Comparison of ENCODE assay signal across 12 mouse cellular contexts in genomic region chr1:52463305-52463704, GRCm38 (mm10).
"Had no signal": no experiment of that assay in that cellular context is flagged by ENCODE, and none has a peak within 500 bp of the region (broad histone marks: within the 10 kb centered on the region; RNA-seq: fewer than 3 reads in every experiment).

No protein-coding gene starts in this region.

- H3K9me3 ChIP-seq: limb, embryonic 13.5 days; midbrain, embryonic 12.5 days; stomach, embryonic 15.5 days had no signal

- H3K36me3 ChIP-seq: midbrain, embryonic 12.5 days had no signal

- H3K4me3 ChIP-seq: limb, embryonic 13.5 days; midbrain, embryonic 12.5 days; stomach, embryonic 15.5 days had no signal

- H3K27me3 ChIP-seq: limb, embryonic 13.5 days; midbrain, embryonic 12.5 days; stomach, embryonic 15.5 days had no signal

- H3K4me2 ChIP-seq: limb, embryonic 13.5 days; midbrain, embryonic 12.5 days; stomach, embryonic 15.5 days had no signal

- DNase-seq: kidney, adult 8-10 months; kidney, postnatal 25 days; left cerebral cortex, postnatal 4 days; lung, adult 18-20 months; lung, postnatal 36 days; right cerebral cortex, postnatal 14 days; thymus, adult 2 months; thymus, postnatal 25 days had no signal

- H3K4me1 ChIP-seq: limb, embryonic 13.5 days; midbrain, embryonic 12.5 days; stomach, embryonic 15.5 days had no signal

- H3K9ac ChIP-seq: limb, embryonic 13.5 days; midbrain, embryonic 12.5 days; stomach, embryonic 15.5 days had no signal

- ATAC-seq: hindbrain, postnatal 0 days had no signal

- H3K27ac ChIP-seq: hindbrain, postnatal 0 days; limb, embryonic 13.5 days; midbrain, embryonic 12.5 days; stomach, embryonic 15.5 days had no signal
